Mouse (Mus musculus): ENCODE results near the gene Pnpla7. TPM values are rescaled to one million over a fixed set of nuclear protein-coding genes. Genes with fewer than 3 reads are reported as not detected.

Gene Pnpla7
- polyA plus RNA-seq, 1 experiment: 8.8 TPM

DNA sequence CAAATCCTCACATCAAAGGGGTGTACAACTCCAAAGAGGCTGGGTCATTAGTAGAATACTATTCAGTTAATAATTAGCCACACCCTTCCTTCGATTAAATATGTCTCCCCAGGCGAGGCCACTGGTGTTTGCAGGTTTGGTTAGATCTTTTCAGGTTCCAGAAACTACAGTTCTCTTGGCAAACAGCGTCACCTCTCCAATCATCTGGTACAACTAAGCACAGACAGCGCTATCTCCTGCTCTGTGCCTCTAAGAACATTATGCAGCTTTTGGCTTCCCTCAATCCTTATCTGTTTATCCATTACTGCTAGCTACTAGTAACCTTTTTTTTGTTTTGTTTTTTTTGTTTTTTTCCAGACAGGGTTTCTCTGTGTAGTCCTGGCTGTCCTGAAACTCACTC lies 93.7 kb downstream of the Pnpla7 start:
- Histone ChIP-seq H3K36me3 (ENCODE audit: control insufficient read depth, insufficient read depth) (no peaks in the 10 kb centered on the region), H3K79me2 (ENCODE audit: control insufficient read depth, insufficient read depth) (no peaks in the 10 kb centered on the region), H3K27me3 (ENCODE audit: control insufficient read depth, insufficient read depth, insufficient read length) (no peaks in the 10 kb centered on the region), H3K4me3 (no peak overlapping the region), H3K4me2 (ENCODE audit: low read depth) (no peak overlapping the region), H3ac (ENCODE audit: control insufficient read depth, insufficient read length) (no peak overlapping the region)
- TF ChIP-seq TCF3 (IDR thresholded peaks at IDR 0.05; ENCODE audit: insufficient read length, low read depth): no peak
- no peak for TF ChIP-seq CEBPB (IDR thresholded peaks at IDR 0.05; ENCODE audit: insufficient read depth, poor library complexity, severe bottlenecking)
- TF ChIP-seq REST (IDR thresholded peaks at IDR 0.05; ENCODE audit: insufficient read depth, insufficient read length): no peak
- TF ChIP-seq E2F4 (IDR thresholded peaks at IDR 0.05; ENCODE audit: insufficient read depth): no peak
- no peak for TF ChIP-seq TCF12 (IDR thresholded peaks at IDR 0.05; ENCODE audit: insufficient read depth, poor library complexity, severe bottlenecking)

DNA sequence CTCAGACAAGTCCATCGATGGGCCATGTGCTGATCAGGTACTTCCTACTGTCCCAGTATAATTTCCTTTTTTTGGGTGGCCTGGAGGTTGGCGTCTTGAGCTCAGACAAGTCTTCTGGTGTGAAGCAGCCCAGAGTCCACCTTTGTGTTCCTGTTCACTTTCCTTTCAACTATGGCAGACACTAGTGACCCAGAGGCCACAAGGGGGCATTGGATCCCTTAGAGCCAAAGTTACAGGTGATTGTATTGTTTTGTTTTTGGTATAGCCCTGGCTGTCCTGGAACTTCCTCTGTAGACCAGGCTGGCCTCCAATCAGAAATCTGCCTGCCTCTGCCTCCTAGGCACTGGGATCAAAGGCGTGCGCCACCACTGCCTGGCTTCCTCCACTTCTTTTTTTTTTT lies 96.6 kb downstream of the Pnpla7 start:
- H3K4me3 ChIP-seq: no peak overlapping the region

DNA sequence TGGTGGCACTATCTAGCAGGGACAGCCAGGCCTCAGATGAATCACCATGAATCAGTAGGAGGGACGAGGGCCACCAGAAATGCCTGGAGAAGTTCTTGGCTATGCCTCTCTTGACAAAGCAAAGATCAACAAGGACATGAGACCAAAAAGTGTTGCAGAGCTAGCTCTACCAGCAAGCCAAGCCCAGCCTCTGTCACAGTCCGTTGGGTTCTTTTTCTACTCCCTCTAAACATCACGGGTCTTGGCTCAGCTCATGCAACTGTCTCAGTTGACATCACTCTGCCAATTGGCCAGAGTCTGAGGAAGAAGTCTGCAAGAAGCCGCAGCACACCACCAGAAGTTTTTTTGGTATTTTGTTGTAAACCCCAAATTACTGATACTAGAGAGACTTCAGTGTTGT lies 99.7 kb downstream of the Pnpla7 start:
- Histone ChIP-seq H3K79me2 (ENCODE audit: control insufficient read depth, insufficient read depth) (no peaks in the 10 kb centered on the region), H3K36me3 (ENCODE audit: control insufficient read depth, insufficient read depth) (no peaks in the 10 kb centered on the region), H3K4me3 (no peak overlapping the region), H3K27me3 (ENCODE audit: control insufficient read depth, insufficient read depth, insufficient read length) (peaks cover 29% of the 10 kb centered on the region), H3ac (ENCODE audit: control insufficient read depth, insufficient read length) (no peak overlapping the region), H3K4me2 (ENCODE audit: low read depth) (no peak overlapping the region)
- no peak for TF ChIP-seq MYOD1 (IDR thresholded peaks at IDR 0.05; ENCODE audit: control insufficient read depth in 1 of 3, insufficient read length in 2 of 3, low read depth in 2 of 3)
- no peak for TF ChIP-seq MYOG (IDR thresholded peaks at IDR 0.05; ENCODE audit: control insufficient read depth in 1 of 3, insufficient read depth in 1 of 3, insufficient read length in 2 of 3, low read depth in 2 of 3)
- TF ChIP-seq USF1 (IDR thresholded peaks at IDR 0.05; ENCODE audit: low read depth): no peak
- TF ChIP-seq E2F4 (IDR thresholded peaks at IDR 0.05; ENCODE audit: insufficient read depth): no peak
- TF ChIP-seq POLR2AphosphoS2 (IDR thresholded peaks at IDR 0.05; ENCODE audit: insufficient read length, low read depth): no peak
- no peak for TF ChIP-seq POLR2A (IDR thresholded peaks at IDR 0.05; ENCODE audit: insufficient read length, low read depth)
- TF ChIP-seq MAX (IDR thresholded peaks at IDR 0.05; ENCODE audit: low read depth): no peak
- no peak for TF ChIP-seq CEBPB (IDR thresholded peaks at IDR 0.05; ENCODE audit: insufficient read depth, poor library complexity, severe bottlenecking)
- no peak for TF ChIP-seq SRF (IDR thresholded peaks at IDR 0.05; ENCODE audit: control insufficient read depth, insufficient read length, low read depth)
- TF ChIP-seq TCF3 (IDR thresholded peaks at IDR 0.05; ENCODE audit: insufficient read length, low read depth): no peak
- TF ChIP-seq TCF12 (IDR thresholded peaks at IDR 0.05; ENCODE audit: insufficient read depth, poor library complexity, severe bottlenecking): no peak
- TF ChIP-seq REST (IDR thresholded peaks at IDR 0.05; ENCODE audit: insufficient read depth, insufficient read length): no peak

More for the DNA sequence above, 96.6 kb downstream of the Pnpla7 start:
- no peak overlapping the region for H3ac ChIP-seq (ENCODE audit: control insufficient read depth, insufficient read length)
- H3K79me2 ChIP-seq (ENCODE audit: control insufficient read depth, insufficient read depth): no peaks in the 10 kb centered on the region
- TF ChIP-seq USF1 (IDR thresholded peaks at IDR 0.05; ENCODE audit: low read depth): no peak
- TF ChIP-seq E2F4 (IDR thresholded peaks at IDR 0.05; ENCODE audit: insufficient read depth): no peak
- no peak for TF ChIP-seq SRF (IDR thresholded peaks at IDR 0.05; ENCODE audit: control insufficient read depth, insufficient read length, low read depth)
- no peak for TF ChIP-seq POLR2A (IDR thresholded peaks at IDR 0.05; ENCODE audit: insufficient read length, low read depth)
- no peak for TF ChIP-seq MYOG (IDR thresholded peaks at IDR 0.05; ENCODE audit: control insufficient read depth in 1 of 3, insufficient read depth in 1 of 3, insufficient read length in 2 of 3, low read depth in 2 of 3)
- no peak for TF ChIP-seq TCF12 (IDR thresholded peaks at IDR 0.05; ENCODE audit: insufficient read depth, poor library complexity, severe bottlenecking)
- no peak for TF ChIP-seq POLR2AphosphoS2 (IDR thresholded peaks at IDR 0.05; ENCODE audit: insufficient read length, low read depth)
- no peak for TF ChIP-seq CEBPB (IDR thresholded peaks at IDR 0.05; ENCODE audit: insufficient read depth, poor library complexity, severe bottlenecking)
- TF ChIP-seq MYOD1 (IDR thresholded peaks at IDR 0.05; ENCODE audit: control insufficient read depth in 1 of 3, insufficient read length in 2 of 3, low read depth in 2 of 3): no peak
- TF ChIP-seq REST (IDR thresholded peaks at IDR 0.05; ENCODE audit: insufficient read depth, insufficient read length): no peak
- TF ChIP-seq TCF3 (IDR thresholded peaks at IDR 0.05; ENCODE audit: insufficient read length, low read depth): no peak
- TF ChIP-seq MAX (IDR thresholded peaks at IDR 0.05; ENCODE audit: low read depth): no peak
- no peak overlapping the region for H3K4me2 ChIP-seq (ENCODE audit: low read depth)
- H3K27me3 ChIP-seq (ENCODE audit: control insufficient read depth, insufficient read depth, insufficient read length): peaks cover 10% of the 10 kb centered on the region
- no peaks in the 10 kb centered on the region for H3K36me3 ChIP-seq (ENCODE audit: control insufficient read depth, insufficient read depth)

DNA sequence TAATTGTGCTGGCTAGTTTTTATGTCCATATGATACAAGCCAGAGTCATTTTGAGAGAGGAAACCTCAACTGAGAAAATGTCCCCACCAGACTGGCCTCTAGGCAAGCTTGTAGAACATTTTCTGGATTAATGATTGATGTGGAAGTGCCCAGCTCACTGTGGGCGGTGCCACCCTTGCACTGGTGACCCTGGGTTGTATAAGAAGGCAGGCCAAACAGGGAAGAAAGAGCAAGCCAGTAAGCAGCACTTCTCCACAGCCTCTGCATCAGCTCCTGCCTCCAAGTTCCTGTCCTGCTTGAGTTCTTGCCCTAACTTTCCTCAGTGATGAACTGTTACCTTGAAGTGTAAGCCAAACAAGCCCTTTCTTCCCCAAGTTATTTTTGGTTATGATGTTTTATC lies 103.1 kb downstream of the Pnpla7 start:
- TF ChIP-seq REST (IDR thresholded peaks at IDR 0.05; ENCODE audit: insufficient read depth, insufficient read length) (no peak), USF1 (IDR thresholded peaks at IDR 0.05; ENCODE audit: low read depth) (no peak), POLR2A (IDR thresholded peaks at IDR 0.05; ENCODE audit: insufficient read length, low read depth) (no peak), POLR2AphosphoS2 (IDR thresholded peaks at IDR 0.05; ENCODE audit: insufficient read length, low read depth) (no peak)

DNA sequence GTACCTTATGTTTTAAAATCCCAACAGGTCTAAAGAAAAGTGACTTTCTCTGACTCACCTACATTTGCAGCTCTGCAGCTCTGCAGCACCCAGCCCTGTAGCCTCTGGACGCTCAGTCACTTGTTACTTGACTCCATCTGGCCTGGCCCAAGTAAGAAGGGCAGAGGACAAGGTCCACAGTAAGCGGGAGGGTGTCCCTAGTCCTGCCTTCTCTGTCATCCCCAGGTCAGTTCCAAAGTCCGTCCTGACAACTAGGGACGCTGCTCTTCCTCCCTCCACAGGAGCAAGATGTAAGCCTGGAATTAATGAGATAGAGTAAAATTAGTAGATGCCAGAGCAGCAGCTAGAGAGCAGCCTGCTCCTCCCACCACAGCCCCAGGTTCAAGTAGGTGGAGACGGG lies 104.2 kb downstream of the Pnpla7 start, which contains the start of gene Entpd8:
Gene Entpd8, plus strand, starts transcription at position 229 of the 400 bp plus-strand sequence.
- Histone ChIP-seq H3ac (ENCODE audit: control insufficient read depth, insufficient read length) (no peak within 1 kb of the TSS), H3K4me3 (no peak within 1 kb of the TSS), H3K36me3 (ENCODE audit: control insufficient read depth, insufficient read depth) (no peaks in the 10 kb centered on the region), H3K4me2 (ENCODE audit: low read depth) (no peak within 1 kb of the TSS), H3K27me3 (ENCODE audit: control insufficient read depth, insufficient read depth, insufficient read length) (peaks cover 69% of the 10 kb centered on the region), H3K79me2 (ENCODE audit: control insufficient read depth, insufficient read depth) (no peaks in the 10 kb centered on the region)
- TF ChIP-seq SRF (IDR thresholded peaks at IDR 0.05; ENCODE audit: control insufficient read depth, insufficient read length, low read depth) (no peak), MAX (IDR thresholded peaks at IDR 0.05; ENCODE audit: low read depth) (no peak), USF1 (IDR thresholded peaks at IDR 0.05; ENCODE audit: low read depth) (no peak), TCF3 (IDR thresholded peaks at IDR 0.05; ENCODE audit: insufficient read length, low read depth) (no peak), POLR2A (IDR thresholded peaks at IDR 0.05; ENCODE audit: insufficient read length, low read depth) (no peak), TCF12 (IDR thresholded peaks at IDR 0.05; ENCODE audit: insufficient read depth, poor library complexity, severe bottlenecking) (no peak), REST (IDR thresholded peaks at IDR 0.05; ENCODE audit: insufficient read depth, insufficient read length) (no peak), E2F4 (IDR thresholded peaks at IDR 0.05; ENCODE audit: insufficient read depth) (no peak), MYOG (IDR thresholded peaks at IDR 0.05; ENCODE audit: control insufficient read depth in 1 of 3, insufficient read depth in 1 of 3, insufficient read length in 2 of 3, low read depth in 2 of 3) (no peak), POLR2AphosphoS2 (IDR thresholded peaks at IDR 0.05; ENCODE audit: insufficient read length, low read depth) (no peak), MYOD1 (IDR thresholded peaks at IDR 0.05; ENCODE audit: control insufficient read depth in 1 of 3, insufficient read length in 2 of 3, low read depth in 2 of 3) (no peak), CEBPB (IDR thresholded peaks at IDR 0.05; ENCODE audit: insufficient read depth, poor library complexity, severe bottlenecking) (no peak)

More for the DNA sequence above, 103.1 kb downstream of the Pnpla7 start:
- no peaks in the 10 kb centered on the region for H3K79me2 ChIP-seq (ENCODE audit: control insufficient read depth, insufficient read depth)
- no peaks in the 10 kb centered on the region for H3K36me3 ChIP-seq (ENCODE audit: control insufficient read depth, insufficient read depth)
- H3K4me2 ChIP-seq (ENCODE audit: low read depth): no peak overlapping the region
- H3K27me3 ChIP-seq (ENCODE audit: control insufficient read depth, insufficient read depth, insufficient read length): peaks cover 64% of the 10 kb centered on the region
- H3ac ChIP-seq (ENCODE audit: control insufficient read depth, insufficient read length): no peak overlapping the region
- no peak overlapping the region for H3K4me3 ChIP-seq

All from myocyte (in vitro differentiated cells).